Mouse (Mus musculus) spleen, postnatal 14 days (tissue): ENCODE results near the gene Glb1l.

Experiments
- DNase-seq, 2 experiments: peaks; one replicate each; pipeline ENCODE4 v3.0.0; 2021 to 2022; ENCODE audit warnings: low spot score in 2 of 2

The Glb1l gene

GRCm38 (mm10) chr1:75192452-75192851 lies 18.2 kb downstream of the Glb1l start:
- DNase-seq, result no peak

DNA sequence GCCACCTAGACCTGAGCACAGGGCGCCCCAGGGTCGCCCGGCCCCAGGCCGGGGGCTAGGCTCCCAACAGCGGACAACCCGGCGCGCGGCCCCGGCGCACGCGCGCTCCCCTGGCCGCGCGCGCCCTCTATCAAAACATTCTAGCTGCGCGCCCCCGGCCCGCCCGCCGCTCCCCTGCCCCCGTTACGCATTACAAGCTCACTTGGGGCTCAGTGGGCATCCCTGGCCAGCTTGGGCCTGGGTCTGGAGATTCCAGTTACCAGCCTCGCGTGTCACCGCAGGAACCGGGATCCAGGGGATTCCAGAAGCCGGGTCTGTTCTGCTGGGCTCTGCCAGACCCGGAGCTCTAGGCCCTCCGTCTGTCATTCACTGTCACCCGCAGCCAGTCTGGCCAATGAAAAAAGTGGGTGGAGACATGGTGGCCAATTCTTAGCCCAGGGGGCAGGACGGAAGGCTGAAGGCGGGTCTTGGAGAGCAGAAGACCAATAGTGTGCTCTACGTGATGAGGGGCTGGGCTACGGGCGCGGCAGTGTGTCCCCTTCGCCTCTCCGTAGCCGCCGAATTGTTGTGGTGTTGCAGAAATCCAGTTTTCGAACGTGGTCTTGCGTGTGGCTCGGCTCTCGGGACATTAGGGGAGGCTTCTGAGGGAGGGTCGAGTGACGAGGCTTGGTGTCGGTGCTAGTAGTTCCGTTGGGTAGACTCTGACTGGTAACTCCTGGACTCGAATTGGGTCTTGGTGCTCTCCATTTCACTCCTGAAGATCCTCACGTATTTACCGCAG lies 18.8 kb downstream of the Glb1l start, which contains the start of the genes Ankzf1 and Atg9a:
TSS of gene Ankzf1 (plus strand) at position 530 of the 781 bp plus-strand sequence.
TSS of gene Atg9a (minus strand) at position 575 of the 781 bp plus-strand sequence.
- DNase-seq, result peak; percentile 84 to 89

DNA sequence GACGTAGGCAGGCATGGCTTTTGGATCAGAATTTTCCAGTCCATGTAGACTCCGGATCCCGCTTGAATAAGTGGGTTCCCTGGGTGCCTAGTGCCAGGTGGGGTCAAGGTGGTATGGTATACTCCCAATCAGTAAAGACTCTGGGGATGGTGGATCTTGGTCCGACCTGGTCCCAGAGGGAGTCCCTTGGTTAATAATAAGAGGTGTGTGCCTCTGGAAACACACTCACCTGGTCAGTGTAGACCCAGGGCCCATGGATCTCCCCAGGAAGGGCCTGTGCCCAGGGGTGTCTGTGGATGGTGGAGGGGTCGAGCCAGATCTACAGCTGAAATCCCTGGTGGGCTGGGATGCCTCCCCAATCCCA lies 19.4 kb downstream of the Glb1l start:
- DNase-seq, result no peak

DNA sequence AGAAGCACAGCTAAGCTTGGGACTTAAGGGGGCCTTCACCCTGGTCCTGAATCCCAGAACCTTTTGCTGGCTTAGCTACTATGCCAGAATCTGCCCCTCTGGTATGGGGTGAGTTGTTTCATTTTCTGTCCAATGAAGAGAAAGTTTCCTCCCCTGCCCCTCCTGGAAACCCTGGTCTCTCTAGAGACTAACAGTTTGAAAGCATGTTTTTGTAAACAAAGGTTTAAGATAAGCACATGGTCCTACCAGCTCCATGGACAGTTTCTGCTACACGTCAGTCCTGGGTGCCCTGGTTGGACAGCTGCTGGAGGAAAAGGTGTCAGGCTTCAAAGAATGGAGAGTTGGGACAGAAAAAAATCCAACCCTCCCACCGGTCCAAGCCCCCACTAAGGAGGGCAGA lies 20.0 kb downstream of the Glb1l start:
- no peak for DNase-seq

GRCm38 (mm10) chr1:75187914-75188483 lies 22.6 kb downstream of the Glb1l start:
- no peak for DNase-seq

DNA sequence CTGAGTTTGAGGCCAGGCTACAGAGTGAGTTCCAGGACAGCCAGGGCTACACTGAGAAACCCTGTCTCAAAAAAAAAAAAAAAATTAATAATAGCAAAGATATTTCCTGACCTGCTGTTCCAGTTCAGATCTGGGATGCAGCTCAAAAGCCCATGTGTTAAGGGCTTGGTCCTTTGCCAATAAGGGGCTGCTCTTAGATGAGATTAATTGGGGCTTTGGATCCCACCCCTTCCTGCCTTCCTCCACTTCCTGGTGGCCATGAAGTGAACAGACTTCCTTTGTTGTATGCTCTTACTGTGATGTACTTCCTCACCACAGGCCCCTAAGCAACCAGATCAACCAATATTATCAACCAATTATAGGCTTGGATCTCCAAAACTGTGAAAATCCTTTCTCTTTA lies 23.5 kb downstream of the Glb1l start:
- DNase-seq, result no peak

DNA sequence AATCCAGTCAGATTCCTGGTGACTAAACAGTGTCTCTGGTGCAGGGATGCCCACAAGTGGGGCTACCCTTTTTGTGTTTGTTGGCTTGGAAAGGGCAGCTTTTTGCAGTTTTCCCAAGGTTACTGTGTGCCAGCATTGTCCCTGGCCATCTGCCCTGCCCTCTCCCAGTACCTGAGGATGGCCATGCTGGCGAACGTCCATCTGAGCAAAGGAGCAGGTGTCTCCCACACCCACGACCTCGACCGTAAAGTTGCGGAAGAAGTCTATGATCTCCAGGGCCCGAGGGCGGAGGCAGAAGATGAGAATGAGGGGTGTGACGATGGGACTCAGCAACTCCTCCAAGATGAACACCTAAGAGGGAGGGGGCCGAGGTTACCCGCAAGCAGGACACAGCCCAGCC lies 25.1 kb downstream of the Glb1l start:
- no peak for DNase-seq

DNA sequence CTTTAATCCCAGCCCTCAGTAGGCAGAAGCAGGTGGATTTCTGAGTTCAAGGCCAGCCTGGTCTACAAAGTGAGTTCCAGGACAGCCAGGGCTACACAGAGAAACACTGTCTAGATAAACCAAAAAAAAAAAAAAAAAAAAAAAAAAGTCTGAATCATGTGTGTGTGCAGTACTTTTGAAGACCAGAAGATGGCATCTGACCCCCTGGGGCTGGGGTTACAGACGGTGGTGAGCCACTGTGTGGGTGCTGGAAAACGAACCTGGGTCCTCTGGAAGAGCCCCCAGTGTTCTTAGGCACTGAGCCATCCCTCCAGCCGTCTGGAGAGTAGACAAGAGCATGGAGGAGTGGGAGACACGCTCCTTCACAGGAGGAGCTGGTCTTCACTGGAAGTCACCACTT lies 28.5 kb downstream of the Glb1l start:
- no peak for DNase-seq

- DNase-seq, result no peak
Measured at GRCm38 (mm10) chr1:75181377-75181870, 29.2 kb downstream of the Glb1l start.

DNA sequence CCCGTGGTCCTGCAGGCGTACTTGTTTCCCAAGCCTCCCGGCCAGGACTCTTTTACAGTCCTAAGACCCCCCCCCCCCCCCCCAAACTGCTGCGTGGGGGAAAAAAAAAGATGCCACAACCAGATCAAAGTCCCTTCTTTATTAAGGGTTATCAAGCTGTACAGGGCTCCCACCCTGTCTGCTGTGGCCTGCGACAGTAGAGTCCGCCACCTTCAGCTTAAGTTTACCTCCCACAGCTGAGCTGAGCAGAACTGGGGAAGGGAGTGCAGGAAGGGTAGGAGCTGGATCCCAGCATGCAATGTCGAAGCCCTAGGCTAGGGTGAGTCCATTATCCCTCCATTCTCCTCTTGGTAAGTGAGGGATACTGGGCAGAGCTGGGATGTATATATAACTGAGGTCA lies 29.9 kb downstream of the Glb1l start:
- DNase-seq, result no peak

DNA sequence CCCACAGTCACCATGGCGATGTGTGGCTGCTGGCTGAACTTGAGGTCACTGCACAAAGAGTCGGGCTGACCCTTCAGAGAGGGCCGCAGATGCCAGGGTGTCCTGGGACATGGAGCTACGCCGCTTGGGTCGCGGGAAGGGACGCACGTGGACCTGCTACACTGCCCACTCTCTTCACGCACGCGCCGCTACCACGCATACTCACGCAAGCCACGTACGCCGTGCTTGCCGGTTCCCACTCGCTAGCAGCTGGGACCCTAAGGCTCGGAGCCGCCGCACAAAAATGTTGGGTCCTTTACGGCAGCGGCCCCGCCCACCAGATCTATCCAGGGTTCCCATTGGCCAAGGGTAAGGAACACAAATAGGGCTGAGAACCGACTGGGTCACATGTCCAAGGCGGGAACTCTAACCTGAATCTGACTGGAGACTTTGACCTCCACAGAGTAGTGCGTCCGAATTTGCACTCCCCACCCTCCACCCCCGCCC lies 30.5 kb downstream of the Glb1l start, which contains the start of gene Abcb6:
TSS of gene Abcb6 (minus strand) at position 288 of the 486 bp plus-strand sequence.
- DNase-seq, result peak; percentile 82 to 85

DNA sequence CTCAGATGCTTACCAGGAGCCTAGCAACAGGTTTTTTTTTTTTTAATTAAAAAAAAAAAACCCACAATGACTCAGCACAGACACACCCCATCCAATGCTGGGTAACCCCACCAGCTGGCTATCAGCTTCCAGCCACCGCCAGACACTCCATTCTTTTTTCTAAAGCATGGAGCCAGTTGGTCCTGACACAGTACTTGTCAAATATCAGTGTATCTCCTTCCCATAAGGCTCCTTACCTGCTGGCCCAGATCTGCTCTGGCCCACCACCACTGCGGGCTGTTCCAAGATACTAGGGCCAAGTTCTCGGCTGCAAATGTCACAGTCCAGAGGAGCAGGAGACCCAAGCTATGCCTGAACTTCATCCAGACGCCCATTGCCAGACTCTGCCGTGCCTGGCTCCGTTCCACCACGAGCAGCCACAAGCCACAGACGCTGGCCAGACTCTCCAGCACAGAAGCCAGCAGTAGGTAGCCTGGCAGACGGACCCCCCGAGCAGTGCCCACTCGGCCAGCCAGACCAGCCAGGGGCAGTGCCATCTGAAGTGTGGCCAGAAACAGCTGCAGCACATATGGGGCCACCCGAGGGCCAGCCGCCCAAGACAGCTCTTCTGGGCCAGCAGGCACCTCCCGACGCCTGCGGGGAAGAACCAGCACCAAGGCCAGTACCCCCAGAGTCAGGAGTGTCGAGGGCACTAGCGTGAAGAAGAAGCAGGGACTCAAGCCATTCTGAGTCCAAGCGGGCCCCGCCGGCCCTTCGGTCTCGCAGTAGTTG lies 31.1 kb downstream of the Glb1l start:
- DNase-seq, result peak in 1 of 2 experiments; percentile 38

GRCm38 (mm10) chr1:75168472-75169464 lies 41.8 kb downstream of the Glb1l start, which contains the start of gene Zfand2b:
Zfand2b (plus strand) TSS chr1:75168646.
- DNase-seq, result peak; percentile 98

DNA sequence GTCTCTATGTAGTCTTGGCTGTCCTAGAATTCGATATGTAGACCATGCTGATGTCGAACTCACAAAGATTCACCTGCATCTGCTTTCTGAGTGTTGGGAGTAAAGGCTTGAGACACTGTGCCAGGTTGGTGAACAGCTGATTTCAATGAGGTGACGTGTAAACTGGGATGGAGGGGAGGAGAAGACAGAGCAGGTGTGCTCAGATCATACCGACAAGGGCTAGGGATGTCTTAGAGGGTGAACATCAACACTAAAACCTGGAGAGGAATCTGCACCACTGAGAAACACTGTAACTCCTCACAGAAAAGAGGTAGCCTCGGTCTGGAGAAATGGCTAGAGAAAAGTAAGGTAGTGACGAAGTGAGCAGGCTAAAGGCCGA lies 42.5 kb downstream of the Glb1l start:
- DNase-seq, result no peak

DNA sequence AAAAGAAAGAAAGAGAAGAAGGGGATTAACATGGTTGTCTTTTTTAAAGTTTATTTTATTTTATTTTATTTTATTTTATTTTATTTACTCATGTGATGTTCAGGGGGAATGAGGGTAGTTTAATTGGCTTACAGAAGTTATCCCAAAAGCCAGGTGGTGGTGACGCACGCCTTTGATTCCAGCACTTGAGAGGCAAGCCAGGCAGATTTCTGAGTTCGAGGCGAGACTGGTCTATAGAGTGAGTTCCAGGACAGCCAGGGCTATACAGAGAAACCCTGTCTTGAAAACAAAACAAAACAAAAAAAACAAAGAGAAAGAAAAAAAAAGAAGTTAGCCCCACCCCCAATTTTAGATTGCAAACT lies 50.4 kb downstream of the Glb1l start:
- DNase-seq, result no peak

DNA sequence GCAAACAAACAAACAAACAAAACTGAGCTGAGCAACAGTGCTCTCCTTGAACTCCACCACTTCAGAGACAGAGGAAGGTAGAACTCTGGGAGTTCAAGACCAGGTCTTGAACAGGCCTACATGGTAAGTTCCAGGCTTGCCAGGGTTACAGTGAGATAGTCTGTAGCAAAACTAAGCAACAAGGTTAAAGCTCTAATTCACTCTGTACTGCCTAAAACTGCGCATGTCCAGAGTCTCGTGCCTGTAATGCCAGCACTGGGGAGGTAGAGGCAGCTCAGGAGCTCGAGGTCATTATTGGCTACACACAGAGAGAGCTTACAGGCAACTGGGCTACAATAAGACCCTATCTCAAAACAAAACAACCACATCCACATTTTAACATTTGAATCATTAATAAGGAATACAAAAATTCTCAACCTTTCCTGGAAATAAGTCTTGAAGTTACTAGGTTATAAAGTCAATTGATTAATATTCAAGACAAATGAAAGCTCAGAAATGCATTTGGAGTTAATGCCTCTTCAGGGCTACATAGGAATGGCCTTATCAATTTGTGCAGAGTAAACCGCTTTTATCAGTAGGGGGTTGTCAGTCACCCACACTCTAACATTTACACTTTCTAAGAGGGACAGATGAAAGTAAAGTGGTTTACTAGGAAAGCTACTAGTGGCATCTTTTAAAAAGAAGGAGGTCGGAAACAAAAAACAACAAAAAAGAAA lies 50.9 kb downstream of the Glb1l start:
- DNase-seq, result no peak

GRCm38 (mm10) chr1:75158990-75159389 lies 51.6 kb downstream of the Glb1l start:
- no peak for DNase-seq

- DNase-seq, result no peak
Measured at GRCm38 (mm10) chr1:75155837-75156236, 54.8 kb downstream of the Glb1l start.

GRCm38 (mm10) chr1:75148727-75149126 lies 61.9 kb downstream of the Glb1l start:
- DNase-seq, result no peak
